ENCODE assay signal across 8 mouse cellular contexts in genomic region chrX:105080096-105080495, GRCm38 (mm10). TPM values are rescaled to one million over a fixed set of nuclear protein-coding genes. Genes with fewer than 3 reads are reported as not detected.
DNase-seq lines count a peak whose midpoint lies in the region; ATAC-seq and TF ChIP-seq lines count a peak whose summit lies in the region.

No protein-coding gene starts in this region.

- TF ChIP-seq EP300 in CH12.LX (IDR thresholded peaks at IDR 0.05; ENCODE audit: low read length), result no peak
- TF ChIP-seq EP300 in liver, postnatal 0 days (IDR thresholded peaks at IDR 0.05; ENCODE audit: low read depth), result no peak

- H3K9ac ChIP-seq in CH12.LX (ENCODE audit: insufficient read depth, low read depth), result peak overlapping the region; percentile 95
- H3K9ac ChIP-seq in forebrain, embryonic 16.5 days (replicated peaks; ENCODE audit: low read depth, low read length), result peak overlapping the region; percentile 16; the same call in 1 of the 2 replicates
- peak overlapping the region; percentile 58 for H3K9ac ChIP-seq in liver, postnatal 0 days (replicated peaks)

- dilution Hi-C loops in CH12.LX (cut with MboI; ENCODE audit: extremely low pct_ligation_motif_present, extremely low pct_unique_long_range_greater_than_20kb, low sequenced_read_pairs), result no loop called here

- H3K27ac ChIP-seq in gastrocnemius, adult 2 months, result peak overlapping the region; percentile 88
- no peak overlapping the region; the same call in 1 of the 2 replicates for H3K27ac ChIP-seq in CH12.LX (ENCODE audit: insufficient read depth, low read depth)
- H3K27ac ChIP-seq in forebrain, embryonic 16.5 days (ENCODE audit: low read length), result no peak overlapping the region
- H3K27ac ChIP-seq in liver, postnatal 0 days (ENCODE audit: low read depth), result peak overlapping the region; percentile 71

- H3K9me3 ChIP-seq in CH12.LX (replicated peaks; ENCODE audit: low read length), result no peaks in the 10 kb centered on the region
- H3K9me3 ChIP-seq in forebrain, embryonic 16.5 days (ENCODE audit: control insufficient read depth, low read length), result no peaks in the 10 kb centered on the region
- no peaks in the 10 kb centered on the region for H3K9me3 ChIP-seq in liver, postnatal 0 days (ENCODE audit: low read length)

- in situ Hi-C loops in CH12.LX (cut with MboI; ENCODE audit: low pct_ligation_motif_present, low pct_unique_long_range_greater_than_20kb, low sequenced_read_pairs), result no loop called here

- TF ChIP-seq RAD21 in CH12.LX (IDR thresholded peaks at IDR 0.05; ENCODE audit: low read depth, low read length), result no peak

- no peak for TF ChIP-seq CTCF in gastrocnemius, adult 2 months (IDR thresholded peaks at IDR 0.05)
- no peak for TF ChIP-seq CTCF in CH12.LX (conservative IDR thresholded peaks at IDR 0.05 in 1 of 2, IDR thresholded peaks at IDR 0.05 in 1 of 2; ENCODE audit: low read depth in 2 of 2, low read length in 2 of 2)
- TF ChIP-seq CTCF in liver, postnatal 0 days (IDR thresholded peaks at IDR 0.05; ENCODE audit: low read depth), result no peak

- H3K27me3 ChIP-seq in CH12.LX (replicated peaks), result no peaks in the 10 kb centered on the region
- no peaks in the 10 kb centered on the region for H3K27me3 ChIP-seq in forebrain, embryonic 16.5 days (replicated peaks; ENCODE audit: control insufficient read depth, insufficient read depth, low read length)
- no peaks in the 10 kb centered on the region for H3K27me3 ChIP-seq in liver, postnatal 0 days (ENCODE audit: insufficient read depth, low read length)

- H3K79me2 ChIP-seq in CH12.LX (replicated peaks; ENCODE audit: control insufficient read depth, extremely low read depth, insufficient read depth, poor library complexity, severe bottlenecking), result peaks cover 10% of the 10 kb centered on the region

- peak overlapping the region; percentile 87 for H3K4me2 ChIP-seq in CH12.LX (ENCODE audit: insufficient read depth, low read depth, poor library complexity, severe bottlenecking)
- peak overlapping the region; percentile 79 for H3K4me2 ChIP-seq in forebrain, embryonic 16.5 days (ENCODE audit: low read length)
- peak overlapping the region; percentile 82 for H3K4me2 ChIP-seq in liver, postnatal 0 days (ENCODE audit: low read depth, low read length)

- WGBS in forebrain, embryonic 16.5 days, result 11% methylated on average over 8 of the region's 8 CpGs
- WGBS in liver, postnatal 0 days (ENCODE audit: insufficient replicate concordance), result 5% methylated on average over 8 of the region's 8 CpGs

- TF ChIP-seq POLR2A in CH12.LX (IDR thresholded peaks at IDR 0.05; ENCODE audit: low read depth, low read length), result no peak

- DNase-seq in gastrocnemius, adult 2 months, result no peak
- no peak for DNase-seq in gastrocnemius, postnatal 10 days
- no peak for DNase-seq in CH12.LX (ENCODE audit: extremely low read depth)
- no peak for DNase-seq in liver, postnatal 0 days
- DNase-seq in adrenal gland, adult (ENCODE audit: inconsistent age in 2 of 2, low spot score in 1 of 2), result no peak
- no peak for DNase-seq in kidney, postnatal 10 days

- H3K4me1 ChIP-seq in CH12.LX (ENCODE audit: control insufficient read depth in 1 of 2, insufficient read depth in 2 of 2), result peaks cover 0 to 3% of the 10 kb centered on the region in 2 experiments; a peak in 1 of 4 replicates
- peaks cover 5% of the 10 kb centered on the region for H3K4me1 ChIP-seq in forebrain, embryonic 16.5 days (replicated peaks; ENCODE audit: control insufficient read depth, insufficient read depth, low read length)
- no peaks in the 10 kb centered on the region for H3K4me1 ChIP-seq in liver, postnatal 0 days (ENCODE audit: insufficient read depth)

- peaks cover 6 to 10% of the 10 kb centered on the region in 2 experiments for H3K36me3 ChIP-seq in CH12.LX (replicated peaks in 1 of 2; ENCODE audit: control insufficient read depth in 1 of 2, insufficient read depth in 1 of 2, low read length in 1 of 2)
- H3K36me3 ChIP-seq in forebrain, embryonic 16.5 days (ENCODE audit: control insufficient read depth, insufficient read depth), result peaks cover 2% of the 10 kb centered on the region; the same call in 1 of the 2 replicates
- H3K36me3 ChIP-seq in liver, postnatal 0 days (replicated peaks; ENCODE audit: insufficient read depth, low read length), result peaks cover 3% of the 10 kb centered on the region

- no peak for ATAC-seq in forebrain, embryonic 16.5 days
- peak; percentile 7; the same call in 1 of the 2 replicates for ATAC-seq in liver, postnatal 0 days
- no peak for ATAC-seq in monocyte, adult 5-6 weeks (replicated peaks; ENCODE audit: insufficient number of reproducible peaks, low FRiP score, low TSS enrichment, poor library complexity, severe bottlenecking)

- intact Hi-C loops in gastrocnemius, adult 2 months (cut with DNase I), result no loop called here

- H3K4me3 ChIP-seq in gastrocnemius, adult 2 months, result peak overlapping the region; percentile 80
- peak overlapping the region; percentile 60 to 78 (median 70) for H3K4me3 ChIP-seq in CH12.LX (replicated peaks in 1 of 3; ENCODE audit: low read depth in 2 of 3, low read length in 2 of 3, poor library complexity in 1 of 3)
- H3K4me3 ChIP-seq in forebrain, embryonic 16.5 days (replicated peaks; ENCODE audit: low read length), result peak overlapping the region; percentile 58
- H3K4me3 ChIP-seq in liver, postnatal 0 days (ENCODE audit: low read depth, low read length), result peak overlapping the region; percentile 62

TF ChIP-seq in CH12.LX, 34 proteins besides CTCF, POLR2A, EP300 and RAD21:
- TF ChIP-seq CHD2 (IDR thresholded peaks at IDR 0.05; ENCODE audit: low read length), result no peak
- no peak for TF ChIP-seq JUN (IDR thresholded peaks at IDR 0.05; ENCODE audit: insufficient read depth, low read depth, low read length)
- TF ChIP-seq USF2 (conservative IDR thresholded peaks at IDR 0.05; ENCODE audit: low read depth, low read length), result no peak
- no peak for TF ChIP-seq NELFE (IDR thresholded peaks at IDR 0.05; ENCODE audit: low read depth, low read length)
- no peak for TF ChIP-seq BHLHE40 (IDR thresholded peaks at IDR 0.05; ENCODE audit: low read depth, low read length)
- no peak for TF ChIP-seq RCOR1 (conservative IDR thresholded peaks at IDR 0.05; ENCODE audit: low read depth, low read length)
- TF ChIP-seq MXI1 (IDR thresholded peaks at IDR 0.05; ENCODE audit: low read depth, low read length), result no peak
- no peak for TF ChIP-seq POLR2AphosphoS2 (IDR thresholded peaks at IDR 0.05; ENCODE audit: low read depth, low read length)
- no peak for TF ChIP-seq ZKSCAN1 (IDR thresholded peaks at IDR 0.05; ENCODE audit: borderline replicate concordance, low read depth, low read length)
- TF ChIP-seq SIN3A (IDR thresholded peaks at IDR 0.05; ENCODE audit: low read length), result no peak
- TF ChIP-seq SMC3 (IDR thresholded peaks at IDR 0.05; ENCODE audit: low read depth, low read length), result no peak
- no peak for TF ChIP-seq KAT2A (IDR thresholded peaks at IDR 0.05; ENCODE audit: insufficient replicate concordance, low read length)

RNA-seq across cellular contexts. Expression of gene Pbdc1, which starts 0.5 kb away (rescaled TPM):
- total RNA-seq in gastrocnemius, adult 2 months (2021), result 1 to 10 TPM; 6.6 to 9.4 TPM
- 10 to 100 TPM in 1 of 2 experiments, 1 to 10 TPM in 1; 8.4 to 12.3 TPM for total RNA-seq in gastrocnemius, postnatal 10 days (2021)
- total RNA-seq in CH12.LX (2012; rRNA removed) (30.9 and 41.3 TPM in 2 replicates), CH12.LX (2014; rRNA removed) (56.1 and 57.1 TPM in 2 replicates)
- 59.4 and 71.4 TPM in 2 replicates for polyA plus RNA-seq in CH12.LX (2012; ENCODE audit: insufficient read length, low read depth)
- 34.8 and 35.6 TPM in 2 replicates for polyA plus RNA-seq in forebrain, embryonic 16.5 days (2015; fragmentation: Nextera tagmentation; extraction: Ambion mirVana)
- 25.5 and 27.8 TPM in 2 replicates for polyA plus RNA-seq in liver, postnatal 0 days (2015; fragmentation: Nextera tagmentation; extraction: Ambion mirVana)
- 23.2 to 38.8 TPM (median 27.1 TPM) in 3 replicates for total RNA-seq in monocyte, adult 5-6 weeks (2017)

RNA-seq across cellular contexts. Expression of gene Magee1, which starts 40.1 kb away (rescaled TPM):
- 1 to 10 TPM in 1 of 2 experiments, under 1 TPM in 1; 0.77 to 1.7 TPM for total RNA-seq in gastrocnemius, adult 2 months (2021)
- total RNA-seq in gastrocnemius, postnatal 10 days (2021), result 1 to 10 TPM; 4.1 to 6.0 TPM
- total RNA-seq in CH12.LX (2012; rRNA removed) (0.98 and 1.4 TPM in 2 replicates), CH12.LX (2014; rRNA removed) (0.88 and 0.94 TPM in 2 replicates)
- 1.2 and 1.3 TPM in 2 replicates for polyA plus RNA-seq in CH12.LX (2012; ENCODE audit: insufficient read length, low read depth)
- 138 and 159 TPM in 2 replicates for polyA plus RNA-seq in forebrain, embryonic 16.5 days (2015; fragmentation: Nextera tagmentation; extraction: Ambion mirVana)
- 1.5 and 1.6 TPM in 2 replicates for polyA plus RNA-seq in liver, postnatal 0 days (2015; fragmentation: Nextera tagmentation; extraction: Ambion mirVana)
- total RNA-seq in monocyte, adult 5-6 weeks (2017), result 2.1 to 2.9 TPM (median 2.3 TPM) in 3 replicates

Comparison
In these comparisons a context has a peak if more than half of its experiments do, and no peak if none do; other contexts are left out.
1. H3K27ac ChIP-seq: peak in gastrocnemius, adult 2 months (single experiment) and liver, postnatal 0 days (single experiment); none in CH12.LX (single experiment) and forebrain, embryonic 16.5 days (single experiment).
2. H3K9ac ChIP-seq: peak in every context shown above with its lines; median percentile 95 in CH12.LX; 58 in liver, postnatal 0 days; 16 in forebrain, embryonic 16.5 days.
3. Peak in every context shown above with its lines, with median percentiles within 50 percentile points of each other: H3K4me3 ChIP-seq and H3K4me2 ChIP-seq.